Mouse (Mus musculus): ENCODE results near the gene Pyurf.

- TF ChIP-seq CTCF (conservative IDR thresholded peaks at IDR 0.05; ENCODE audit: low read length), result no peak
- no peak for TF ChIP-seq NANOG (IDR thresholded peaks at IDR 0.05; ENCODE audit: borderline replicate concordance, low read length)
- TF ChIP-seq POU5F1 (IDR thresholded peaks at IDR 0.05; ENCODE audit: borderline replicate concordance, low read length), result no peak
These were observed 50.1 kb downstream of the Pyurf start for GRCm38 (mm10) chr6:57641789-57642188.

All from E14TG2a.4 (cell line).